9 mouse cellular contexts compared by ENCODE assay signal in genomic region chrX:102003632-102004315, GRCm38 (mm10).
DNase-seq lines count a peak whose midpoint lies in the region; ATAC-seq and TF ChIP-seq lines count a peak whose summit lies in the region.
"Had no signal": no experiment of that assay in that cellular context is flagged by ENCODE, and none has a peak within 500 bp of the region (broad histone marks: within the 10 kb centered on the region; RNA-seq: fewer than 3 reads in every experiment).

No protein-coding gene starts in this region.

- peak overlapping the region; percentile 50 for H3K4me3 ChIP-seq in heart, embryonic 12.5 days
- H3K4me3 ChIP-seq in bone marrow macrophage, adult 2 months (ENCODE audit: insufficient read depth, low read length), result peak overlapping the region; percentile 8; the same call in 1 of the 2 replicates
- peak overlapping the region; percentile 41 for H3K4me3 ChIP-seq in forebrain, embryonic 16.5 days (replicated peaks; ENCODE audit: low read length)
- peak overlapping the region; percentile 35 for H3K4me3 ChIP-seq in neural tube, embryonic 13.5 days

- 23% methylated on average over 20 of the region's 20 CpGs for WGBS in heart, embryonic 12.5 days
- 23% methylated on average over 20 of the region's 20 CpGs for WGBS in forebrain, embryonic 16.5 days
- 25% methylated on average over 20 of the region's 20 CpGs for WGBS in neural tube, embryonic 13.5 days

- no peak for TF ChIP-seq POLR2A in bone marrow macrophage, adult 2 months (IDR thresholded peaks at IDR 0.05; ENCODE audit: borderline replicate concordance, low read depth, low read length)

- no peaks in the 10 kb centered on the region for H3K36me3 ChIP-seq in heart, embryonic 12.5 days
- H3K36me3 ChIP-seq in forebrain, embryonic 16.5 days (ENCODE audit: control insufficient read depth, insufficient read depth), result no peaks in the 10 kb centered on the region
- H3K36me3 ChIP-seq in neural tube, embryonic 13.5 days, result no peaks in the 10 kb centered on the region

- peak overlapping the region; percentile 59 for H3K9ac ChIP-seq in heart, embryonic 12.5 days
- H3K9ac ChIP-seq in forebrain, embryonic 16.5 days (replicated peaks; ENCODE audit: low read depth, low read length), result peak overlapping the region; percentile 46
- H3K9ac ChIP-seq in neural tube, embryonic 13.5 days, result peak overlapping the region; percentile 49

- peak overlapping the region; percentile 92 for H3K27ac ChIP-seq in heart, embryonic 12.5 days (ENCODE audit: poor library complexity, severe bottlenecking)
- no peak overlapping the region for H3K27ac ChIP-seq in bone marrow macrophage, adult 2 months (ENCODE audit: insufficient read depth, low read depth, low read length)
- H3K27ac ChIP-seq in forebrain, embryonic 16.5 days (ENCODE audit: low read length), result no peak overlapping the region
- no peak overlapping the region for H3K27ac ChIP-seq in neural tube, embryonic 13.5 days (replicated peaks)

- no peak for TF ChIP-seq CTCF in bone marrow macrophage, adult 2 months (IDR thresholded peaks at IDR 0.05; ENCODE audit: low read depth, low read length)

- intact Hi-C loops in heart, postnatal 36 days (cut with DNase I), result no loop called here

- no peaks in the 10 kb centered on the region for H3K9me3 ChIP-seq in heart, embryonic 12.5 days (replicated peaks)
- no peaks in the 10 kb centered on the region for H3K9me3 ChIP-seq in forebrain, embryonic 16.5 days (ENCODE audit: control insufficient read depth, low read length)
- H3K9me3 ChIP-seq in neural tube, embryonic 13.5 days, result no peaks in the 10 kb centered on the region

- no peak for DNase-seq in heart, postnatal 36 days
- peak; percentile 67 to 73 for DNase-seq in layer of hippocampus, postnatal 36 days
- no peak for DNase-seq in urinary bladder, adult 2 months (ENCODE audit: low spot score)
- no peak for DNase-seq in adrenal gland, postnatal 14 days

- H3K27me3 ChIP-seq in heart, embryonic 12.5 days (replicated peaks), result peaks cover 35% of the 10 kb centered on the region
- peaks cover 12% of the 10 kb centered on the region for H3K27me3 ChIP-seq in forebrain, embryonic 16.5 days (replicated peaks; ENCODE audit: control insufficient read depth, insufficient read depth, low read length)
- peaks cover 92% of the 10 kb centered on the region for H3K27me3 ChIP-seq in neural tube, embryonic 13.5 days
- H3K27me3 ChIP-seq: CH12.LX had no signal

- peaks cover 32% of the 10 kb centered on the region for H3K4me1 ChIP-seq in heart, embryonic 12.5 days (replicated peaks)
- peaks cover 20% of the 10 kb centered on the region for H3K4me1 ChIP-seq in bone marrow macrophage, adult 2 months (ENCODE audit: control insufficient read depth, insufficient read depth, low read length)
- peaks cover 9% of the 10 kb centered on the region for H3K4me1 ChIP-seq in forebrain, embryonic 16.5 days (replicated peaks; ENCODE audit: control insufficient read depth, insufficient read depth, low read length)
- peaks cover 10% of the 10 kb centered on the region for H3K4me1 ChIP-seq in neural tube, embryonic 13.5 days (replicated peaks)

- peak overlapping the region; percentile 64 for H3K4me2 ChIP-seq in heart, embryonic 12.5 days
- peak overlapping the region; percentile 53 for H3K4me2 ChIP-seq in forebrain, embryonic 16.5 days (ENCODE audit: low read length)
- H3K4me2 ChIP-seq in neural tube, embryonic 13.5 days, result peak overlapping the region; percentile 60

- ATAC-seq in heart, embryonic 12.5 days (ENCODE audit: insufficient number of reproducible peaks, low FRiP score), result peak; percentile 19; the same call in 1 of the 2 replicates
- ATAC-seq in forebrain, embryonic 16.5 days, result peak; percentile 92
- peak; percentile 87 for ATAC-seq in neural tube, embryonic 13.5 days (ENCODE audit: low read depth)

Comparison
In these comparisons a context has a peak if more than half of its experiments do, and no peak if none do; other contexts are left out.
1. ATAC-seq: peak in every context shown above with its lines; median percentile 92 in forebrain, embryonic 16.5 days; 87 in neural tube, embryonic 13.5 days; 19 in heart, embryonic 12.5 days.
2. DNase-seq: peak in layer of hippocampus, postnatal 36 days (2 of 2); none in heart, postnatal 36 days (0 of 2), urinary bladder, adult 2 months (single experiment) and adrenal gland, postnatal 14 days (single experiment).
3. Peak in every context shown above with its lines, with median percentiles within 50 percentile points of each other: H3K4me2 ChIP-seq, H3K4me3 ChIP-seq and H3K9ac ChIP-seq.